Mouse (Mus musculus): ENCODE measurements at regions not wholly inside any gene's neighbourhood (a gene's known extent, or its start where the extent isn't known, plus 50 kb on each side); places are given as distances from the start of the nearest gene placed in this dataset.
A peak's percentile ranks its signal among the peaks of the same experiment; 100 is the strongest.

DNA sequence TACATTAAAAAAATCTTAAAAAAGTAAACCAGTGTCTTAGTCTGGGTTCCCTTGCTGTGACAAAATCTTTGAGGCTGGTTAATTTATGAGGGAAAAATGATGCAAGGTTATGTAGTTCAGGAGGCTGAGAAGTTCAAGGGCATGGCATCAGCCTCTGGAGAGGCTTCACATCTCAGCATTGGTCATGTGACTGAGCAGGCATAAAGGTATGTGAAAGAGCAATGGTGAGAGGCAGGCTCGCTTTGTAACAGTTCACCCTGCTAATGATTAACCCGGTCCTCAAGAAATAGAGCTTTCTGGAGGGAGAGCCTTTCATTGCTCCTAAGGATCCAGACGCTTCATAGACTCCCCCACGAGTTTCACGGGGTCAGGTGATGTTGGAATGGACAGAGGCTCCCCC is 120.1 kb upstream of the Hs3st3a1 start:
- H3K27me3 ChIP-seq (ENCODE audit: control insufficient read depth, insufficient read depth, low read length) = no peaks in the 10 kb centered on the region
- no peak for ATAC-seq (ENCODE audit: insufficient number of reproducible peaks, low FRiP score, low TSS enrichment, low read depth)
- no peak overlapping the region for H3K9ac ChIP-seq (ENCODE audit: low read length)
- H3K4me3 ChIP-seq (ENCODE audit: low read depth, low read length) = no peak overlapping the region
- H3K4me2 ChIP-seq (ENCODE audit: low read depth, severe bottlenecking) = no peak overlapping the region
- H3K36me3 ChIP-seq (ENCODE audit: control insufficient read depth, insufficient read depth, low read length) = no peaks in the 10 kb centered on the region
- DNase-seq (ENCODE audit: low spot score) = no peak
- H3K27ac ChIP-seq (replicated peaks; ENCODE audit: low read depth, low read length) = no peak overlapping the region
- H3K9me3 ChIP-seq (ENCODE audit: control insufficient read depth, low read length) = no peaks in the 10 kb centered on the region
- no peaks in the 10 kb centered on the region for H3K4me1 ChIP-seq (ENCODE audit: control insufficient read depth, insufficient read depth, low read length)
- WGBS = 79% methylated on average over 5 of the region's 5 CpGs

DNA sequence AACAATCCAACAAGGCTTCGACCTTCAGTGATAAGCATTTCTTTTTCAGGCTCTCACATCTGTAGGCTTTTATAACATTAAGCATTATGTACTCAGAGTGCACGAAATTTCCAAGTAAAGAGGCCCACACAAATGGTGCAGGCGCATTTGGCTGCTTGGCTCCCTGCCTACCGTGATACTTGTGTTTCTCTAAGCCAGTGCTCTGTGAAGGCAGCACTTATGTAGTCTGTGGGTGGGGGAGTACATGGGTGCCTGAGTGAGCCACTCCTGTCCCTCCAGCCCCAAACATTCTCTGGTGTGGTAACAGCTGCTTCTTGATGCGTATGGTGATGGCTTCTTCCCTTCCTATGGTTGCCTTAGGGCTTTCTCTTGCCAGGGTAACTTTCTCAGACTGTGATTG is 121.9 kb upstream of the Hs3st3a1 start:
- no peak for DNase-seq (ENCODE audit: low spot score)
- 85% methylated on average over 5 of the region's 5 CpGs for WGBS
- H3K27ac ChIP-seq (replicated peaks; ENCODE audit: low read depth, low read length) = no peak overlapping the region
- H3K9me3 ChIP-seq (ENCODE audit: control insufficient read depth, low read length) = no peaks in the 10 kb centered on the region
- no peak overlapping the region for H3K9ac ChIP-seq (ENCODE audit: low read length)
- H3K36me3 ChIP-seq (ENCODE audit: control insufficient read depth, insufficient read depth, low read length) = no peaks in the 10 kb centered on the region
- no peak for ATAC-seq (ENCODE audit: insufficient number of reproducible peaks, low FRiP score, low TSS enrichment, low read depth)
- no peak overlapping the region for H3K4me3 ChIP-seq (ENCODE audit: low read depth, low read length)
- H3K4me1 ChIP-seq (ENCODE audit: control insufficient read depth, insufficient read depth, low read length) = no peaks in the 10 kb centered on the region
- H3K27me3 ChIP-seq (ENCODE audit: control insufficient read depth, insufficient read depth, low read length) = no peaks in the 10 kb centered on the region
- H3K4me2 ChIP-seq (ENCODE audit: low read depth, severe bottlenecking) = no peak overlapping the region

DNA sequence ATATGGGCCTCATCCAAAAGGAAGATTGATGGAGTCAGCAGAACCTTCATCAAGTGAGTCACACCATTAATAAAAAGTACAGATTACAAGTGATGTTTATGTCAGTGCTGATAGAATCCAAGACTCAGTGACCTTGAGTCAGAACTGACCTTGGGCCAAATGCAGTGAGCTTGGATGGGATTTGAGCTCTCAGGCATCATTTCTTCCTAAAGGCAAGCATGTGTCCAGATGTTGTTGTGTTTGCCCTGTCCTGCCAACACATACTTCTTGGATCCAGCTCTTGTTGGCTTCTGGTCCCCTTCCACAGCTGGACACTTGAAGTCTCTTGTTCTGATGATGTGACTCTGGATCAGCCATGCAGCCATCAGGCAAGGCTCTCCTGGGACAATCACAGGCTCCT is 125.3 kb upstream of the Hs3st3a1 start:
- no peak for DNase-seq (ENCODE audit: low spot score)
- H3K27ac ChIP-seq (replicated peaks; ENCODE audit: low read depth, low read length) = no peak overlapping the region
- H3K27me3 ChIP-seq (ENCODE audit: control insufficient read depth, insufficient read depth, low read length) = no peaks in the 10 kb centered on the region
- no peak for ATAC-seq (ENCODE audit: insufficient number of reproducible peaks, low FRiP score, low TSS enrichment, low read depth)
- H3K9ac ChIP-seq (ENCODE audit: low read length) = no peak overlapping the region
- no peaks in the 10 kb centered on the region for H3K4me1 ChIP-seq (ENCODE audit: control insufficient read depth, insufficient read depth, low read length)
- no peak overlapping the region for H3K4me2 ChIP-seq (ENCODE audit: low read depth, severe bottlenecking)
- no peaks in the 10 kb centered on the region for H3K9me3 ChIP-seq (ENCODE audit: control insufficient read depth, low read length)
- no peak overlapping the region for H3K4me3 ChIP-seq (ENCODE audit: low read depth, low read length)
- no peaks in the 10 kb centered on the region for H3K36me3 ChIP-seq (ENCODE audit: control insufficient read depth, insufficient read depth, low read length)

DNA sequence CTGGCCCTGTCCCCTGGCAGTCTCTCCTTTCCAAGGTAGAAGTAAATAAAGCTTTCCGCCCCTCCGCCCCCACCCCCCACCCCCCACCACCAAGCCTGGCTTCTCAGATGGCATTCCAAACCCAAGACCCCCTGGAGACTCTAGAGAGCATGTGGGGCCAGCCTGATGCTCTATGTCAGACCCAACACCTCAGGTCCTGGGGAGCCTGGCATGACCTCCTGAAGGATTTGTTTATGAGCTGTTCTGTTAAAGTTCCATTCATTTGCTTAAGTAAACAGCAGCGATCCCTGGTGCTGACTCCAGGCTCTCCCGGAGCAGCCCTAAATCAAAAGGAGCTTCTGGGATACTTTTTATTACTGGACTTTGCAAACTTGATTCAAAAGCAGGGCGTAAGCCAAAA is 137.3 kb upstream of the Hs3st3a1 start:
- H3K4me3 ChIP-seq (ENCODE audit: low read depth, low read length) = no peak overlapping the region
- peak; percentile 48 for DNase-seq (ENCODE audit: low spot score)

DNA sequence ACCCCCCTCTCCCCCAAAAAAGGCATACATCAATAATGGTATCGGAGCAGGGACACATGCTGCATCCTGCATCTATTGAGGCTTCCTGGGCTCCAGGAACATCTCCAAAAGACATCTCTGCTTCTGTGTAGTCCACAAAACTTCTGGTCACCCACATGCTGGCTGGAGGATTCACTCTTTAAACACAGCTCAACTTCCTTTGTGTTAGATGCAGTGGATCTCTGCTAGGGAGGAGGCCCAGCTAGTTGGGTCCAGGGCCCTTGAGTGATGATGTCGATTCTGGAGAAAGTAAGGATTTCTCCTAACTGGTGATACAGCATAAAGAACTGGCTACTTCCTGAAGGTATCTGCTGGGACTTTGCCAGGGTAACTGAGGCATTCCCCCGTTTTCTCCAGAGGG is 146.9 kb upstream of the Hs3st3a1 start:
- H3K9ac ChIP-seq (ENCODE audit: low read length) = no peak overlapping the region
- H3K36me3 ChIP-seq (ENCODE audit: control insufficient read depth, insufficient read depth, low read length) = no peaks in the 10 kb centered on the region
- H3K27me3 ChIP-seq (ENCODE audit: control insufficient read depth, insufficient read depth, low read length) = no peaks in the 10 kb centered on the region
- H3K27ac ChIP-seq (replicated peaks; ENCODE audit: low read depth, low read length) = no peak overlapping the region
- no peak for DNase-seq (ENCODE audit: low spot score)
- H3K4me3 ChIP-seq (ENCODE audit: low read depth, low read length) = no peak overlapping the region
- H3K9me3 ChIP-seq (ENCODE audit: control insufficient read depth, low read length) = no peaks in the 10 kb centered on the region
- H3K4me2 ChIP-seq (ENCODE audit: low read depth, severe bottlenecking) = no peak overlapping the region
- WGBS = 90% methylated on average over 3 of the region's 3 CpGs
- ATAC-seq (ENCODE audit: insufficient number of reproducible peaks, low FRiP score, low TSS enrichment, low read depth) = no peak
- H3K4me1 ChIP-seq (ENCODE audit: control insufficient read depth, insufficient read depth, low read length) = peaks cover 6% of the 10 kb centered on the region

More for the DNA sequence above, 137.3 kb upstream of the Hs3st3a1 start:
- no peaks in the 10 kb centered on the region for H3K36me3 ChIP-seq (ENCODE audit: control insufficient read depth, insufficient read depth, low read length)
- H3K27ac ChIP-seq (replicated peaks; ENCODE audit: low read depth, low read length) = no peak overlapping the region
- WGBS = 9% methylated on average over 5 of the region's 5 CpGs
- H3K9me3 ChIP-seq (ENCODE audit: control insufficient read depth, low read length) = no peaks in the 10 kb centered on the region
- H3K27me3 ChIP-seq (ENCODE audit: control insufficient read depth, insufficient read depth, low read length) = no peaks in the 10 kb centered on the region
- H3K9ac ChIP-seq (ENCODE audit: low read length) = no peak overlapping the region
- no peak for ATAC-seq (ENCODE audit: insufficient number of reproducible peaks, low FRiP score, low TSS enrichment, low read depth)
- no peak overlapping the region for H3K4me2 ChIP-seq (ENCODE audit: low read depth, severe bottlenecking)
- H3K4me1 ChIP-seq (ENCODE audit: control insufficient read depth, insufficient read depth, low read length) = peaks cover 13% of the 10 kb centered on the region

DNA sequence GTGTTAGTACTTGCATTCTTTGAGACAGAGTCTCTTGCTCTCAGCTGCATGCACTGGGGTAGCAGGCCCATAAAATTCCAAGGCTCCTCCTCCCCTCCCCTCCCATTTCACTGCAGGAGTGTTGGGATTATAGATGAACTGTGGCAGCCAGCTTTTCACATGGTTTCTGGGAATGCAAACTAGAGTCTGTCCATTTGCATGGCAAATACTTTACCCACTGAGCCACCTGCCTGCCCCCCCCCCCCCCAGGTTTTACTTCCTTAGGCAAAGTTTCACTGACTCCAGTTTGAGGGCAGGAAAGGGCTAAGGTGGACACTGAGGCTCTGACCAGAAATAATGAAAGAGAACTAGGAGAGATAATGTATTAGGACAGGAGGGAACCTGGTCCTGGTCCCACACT is 147.6 kb upstream of the Hs3st3a1 start:
- Histone ChIP-seq H3K9ac (ENCODE audit: low read length) (no peak overlapping the region), H3K36me3 (ENCODE audit: control insufficient read depth, insufficient read depth, low read length) (no peaks in the 10 kb centered on the region), H3K27me3 (ENCODE audit: control insufficient read depth, insufficient read depth, low read length) (no peaks in the 10 kb centered on the region), H3K9me3 (ENCODE audit: control insufficient read depth, low read length) (no peaks in the 10 kb centered on the region), H3K4me1 (ENCODE audit: control insufficient read depth, insufficient read depth, low read length) (peaks cover 6% of the 10 kb centered on the region), H3K4me2 (ENCODE audit: low read depth, severe bottlenecking) (no peak overlapping the region), H3K4me3 (ENCODE audit: low read depth, low read length) (no peak overlapping the region), H3K27ac (replicated peaks; ENCODE audit: low read depth, low read length) (no peak overlapping the region)
- ATAC-seq (ENCODE audit: insufficient number of reproducible peaks, low FRiP score, low TSS enrichment, low read depth) (no peak), DNase-seq (ENCODE audit: low spot score) (no peak)

DNA sequence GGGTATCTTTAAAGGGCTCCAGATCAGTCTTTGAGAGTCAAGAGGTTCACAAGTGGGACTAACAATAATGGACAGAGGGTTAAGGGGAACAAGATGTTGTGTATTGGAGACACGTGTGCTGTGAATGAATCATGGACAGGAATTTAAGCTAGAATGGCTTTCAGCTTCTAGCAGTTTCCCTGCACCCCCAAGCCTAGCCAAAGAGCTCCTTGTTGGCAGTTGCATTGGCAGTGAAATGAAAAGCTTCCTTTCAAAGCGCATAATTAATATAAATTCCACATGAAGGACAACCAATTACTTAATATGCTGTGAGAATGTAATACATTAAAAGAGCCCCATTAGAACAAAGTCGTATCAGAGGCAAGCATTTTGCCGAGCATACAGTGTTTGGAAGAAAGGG is 153.4 kb upstream of the Hs3st3a1 start:
- DNase-seq (ENCODE audit: low spot score) = no peak
- Histone ChIP-seq H3K27me3 (ENCODE audit: control insufficient read depth, insufficient read depth, low read length) (no peaks in the 10 kb centered on the region), H3K9me3 (ENCODE audit: control insufficient read depth, low read length) (no peaks in the 10 kb centered on the region), H3K4me1 (ENCODE audit: control insufficient read depth, insufficient read depth, low read length) (peaks cover 7% of the 10 kb centered on the region), H3K4me3 (ENCODE audit: low read depth, low read length) (no peak overlapping the region), H3K9ac (ENCODE audit: low read length) (no peak overlapping the region), H3K27ac (replicated peaks; ENCODE audit: low read depth, low read length) (no peak overlapping the region), H3K36me3 (ENCODE audit: control insufficient read depth, insufficient read depth, low read length) (no peaks in the 10 kb centered on the region), H3K4me2 (ENCODE audit: low read depth, severe bottlenecking) (no peak overlapping the region)
- 67% methylated on average over 4 of the region's 4 CpGs for WGBS
- no peak for ATAC-seq (ENCODE audit: insufficient number of reproducible peaks, low FRiP score, low TSS enrichment, low read depth)

DNA sequence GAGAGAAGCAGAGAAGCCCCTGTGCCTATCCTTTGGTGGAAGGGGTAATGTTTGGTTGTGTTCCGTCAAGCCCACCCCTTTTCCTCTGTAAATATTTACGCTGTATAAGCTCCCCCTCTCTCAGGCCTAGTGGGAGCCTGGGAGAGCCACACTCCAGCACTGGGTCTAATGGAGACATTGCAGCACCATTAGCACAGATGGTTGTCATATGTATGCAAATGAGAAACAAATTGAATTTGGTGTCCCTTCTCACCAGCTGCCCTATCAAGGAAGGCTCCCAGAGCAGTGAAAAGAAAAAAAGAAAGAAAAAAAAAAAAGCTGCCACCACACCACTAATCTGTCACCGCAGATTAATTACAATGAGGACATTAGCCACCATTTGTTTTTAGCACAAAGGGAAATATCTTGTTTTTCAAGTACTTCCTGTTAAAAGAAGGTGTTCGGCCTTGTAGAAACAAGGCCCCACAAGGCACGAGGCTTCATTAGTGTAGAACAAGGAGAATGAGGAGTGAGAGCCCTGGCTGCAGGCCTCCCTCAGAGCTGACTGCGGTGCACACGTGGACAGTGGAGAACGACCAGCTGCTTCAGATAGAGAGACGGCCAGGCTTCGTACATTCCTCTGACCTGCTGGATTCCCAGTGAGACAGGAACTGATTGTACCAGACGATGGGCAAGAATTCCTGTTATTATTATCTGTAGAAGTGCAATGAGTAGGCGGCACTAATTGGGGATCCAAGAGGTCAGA is 156.7 kb upstream of the Hs3st3a1 start:
- DNase-seq (ENCODE audit: low spot score) (peak; percentile 26), ATAC-seq (ENCODE audit: insufficient number of reproducible peaks, low FRiP score, low TSS enrichment, low read depth) (no peak)
- H3K27ac ChIP-seq (replicated peaks; ENCODE audit: low read depth, low read length) = no peak overlapping the region
- peaks cover 3% of the 10 kb centered on the region for H3K4me1 ChIP-seq (ENCODE audit: control insufficient read depth, insufficient read depth, low read length)
- H3K4me3 ChIP-seq (ENCODE audit: low read depth, low read length) = no peak overlapping the region
- WGBS = 38% methylated on average over 12 of the region's 12 CpGs
- no peaks in the 10 kb centered on the region for H3K36me3 ChIP-seq (ENCODE audit: control insufficient read depth, insufficient read depth, low read length)
- no peak overlapping the region for H3K9ac ChIP-seq (ENCODE audit: low read length)
- no peak overlapping the region for H3K4me2 ChIP-seq (ENCODE audit: low read depth, severe bottlenecking)
- H3K9me3 ChIP-seq (ENCODE audit: control insufficient read depth, low read length) = no peaks in the 10 kb centered on the region
- H3K27me3 ChIP-seq (ENCODE audit: control insufficient read depth, insufficient read depth, low read length) = no peaks in the 10 kb centered on the region

DNA sequence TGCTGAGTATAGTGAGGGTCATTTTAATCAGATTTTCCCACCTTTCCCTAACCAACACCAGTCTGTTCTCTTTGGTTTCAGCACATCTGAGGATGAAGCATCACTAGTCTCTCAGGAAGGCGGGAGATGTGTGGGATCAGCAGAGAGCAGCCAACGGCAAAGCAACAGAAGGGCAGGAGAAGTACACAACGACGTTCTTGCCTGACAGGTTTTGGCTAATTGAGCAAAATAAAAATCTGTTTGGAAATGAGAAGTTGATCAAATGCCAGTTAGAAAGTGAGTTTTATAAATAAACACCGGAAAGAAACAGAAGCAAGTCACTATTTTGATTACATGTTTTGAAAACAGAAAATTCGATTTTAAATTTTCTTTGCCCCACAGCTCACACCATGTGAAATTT is 161.4 kb upstream of the Hs3st3a1 start:
- DNase-seq (ENCODE audit: low spot score) (no peak), ATAC-seq (ENCODE audit: insufficient number of reproducible peaks, low FRiP score, low TSS enrichment, low read depth) (no peak)
- 89% methylated on average over 6 of the region's 6 CpGs for WGBS
- no peaks in the 10 kb centered on the region for H3K36me3 ChIP-seq (ENCODE audit: control insufficient read depth, insufficient read depth, low read length)
- H3K4me3 ChIP-seq (ENCODE audit: low read depth, low read length) = no peak overlapping the region
- no peaks in the 10 kb centered on the region for H3K27me3 ChIP-seq (ENCODE audit: control insufficient read depth, insufficient read depth, low read length)
- no peaks in the 10 kb centered on the region for H3K9me3 ChIP-seq (ENCODE audit: control insufficient read depth, low read length)
- H3K9ac ChIP-seq (ENCODE audit: low read length) = no peak overlapping the region
- H3K4me2 ChIP-seq (ENCODE audit: low read depth, severe bottlenecking) = no peak overlapping the region
- H3K27ac ChIP-seq (replicated peaks; ENCODE audit: low read depth, low read length) = no peak overlapping the region
- peaks cover 3% of the 10 kb centered on the region for H3K4me1 ChIP-seq (ENCODE audit: control insufficient read depth, insufficient read depth, low read length)

Measured in limb, embryonic 11.5 days (tissue).